ENCODE assay signal across 7 mouse cellular contexts in genomic region chr17:46453970-46454411, GRCm38 (mm10). TPM values are rescaled to one million over a fixed set of nuclear protein-coding genes. Genes with fewer than 3 reads are reported as not detected.
DNase-seq lines count a peak whose midpoint lies in the region; ATAC-seq lines count a peak whose summit lies in the region.

No protein-coding gene starts in this region.

- H3K4me3 ChIP-seq in lung, embryonic 15.5 days, result peak overlapping the region; percentile 37
- H3K4me3 ChIP-seq in forebrain, embryonic 16.5 days (replicated peaks; ENCODE audit: low read length), result peak overlapping the region; percentile 36
- H3K4me3 ChIP-seq in liver, embryonic 11.5 days (ENCODE audit: low read depth, low read length), result 0 out of 2 replicates have a peak overlapping the region, but pooled peaks have one; percentile 22
- H3K4me3 ChIP-seq in stomach, embryonic 15.5 days (replicated peaks), result peak overlapping the region; percentile 41

- no peaks in the 10 kb centered on the region for H3K9me3 ChIP-seq in lung, embryonic 15.5 days
- H3K9me3 ChIP-seq in forebrain, embryonic 16.5 days (ENCODE audit: control insufficient read depth, low read length), result no peaks in the 10 kb centered on the region
- H3K9me3 ChIP-seq in liver, embryonic 11.5 days (ENCODE audit: control insufficient read depth, low read length), result no peaks in the 10 kb centered on the region
- no peaks in the 10 kb centered on the region for H3K9me3 ChIP-seq in stomach, embryonic 15.5 days

- H3K36me3 ChIP-seq in lung, embryonic 15.5 days, result no peaks in the 10 kb centered on the region
- H3K36me3 ChIP-seq in forebrain, embryonic 16.5 days (ENCODE audit: control insufficient read depth, insufficient read depth), result no peaks in the 10 kb centered on the region
- H3K36me3 ChIP-seq in liver, embryonic 11.5 days (ENCODE audit: control insufficient read depth, insufficient read depth, low read length), result no peaks in the 10 kb centered on the region
- H3K36me3 ChIP-seq in stomach, embryonic 15.5 days, result no peaks in the 10 kb centered on the region

- no peak for ATAC-seq in lung, embryonic 15.5 days (ENCODE audit: borderline replicate concordance, extremely low read depth, low FRiP score, low TSS enrichment)
- ATAC-seq in forebrain, embryonic 16.5 days, result peak; percentile 34; the same call in 1 of the 2 replicates
- ATAC-seq in liver, embryonic 11.5 days (replicated peaks; ENCODE audit: low FRiP score), result no peak
- no peak for ATAC-seq in stomach, embryonic 15.5 days (ENCODE audit: insufficient read depth, low FRiP score, low read depth)

- peak overlapping the region; percentile 80 for H3K4me2 ChIP-seq in lung, embryonic 15.5 days
- H3K4me2 ChIP-seq in forebrain, embryonic 16.5 days (ENCODE audit: low read length), result peak overlapping the region; percentile 65
- peak overlapping the region; percentile 70 for H3K4me2 ChIP-seq in liver, embryonic 11.5 days
- H3K4me2 ChIP-seq in stomach, embryonic 15.5 days, result peak overlapping the region; percentile 89

- intact Hi-C loops in gastrocnemius, postnatal 14 days (cut with DNase I; ENCODE audit: low total_unique reads), result no loop called here

- no peak for DNase-seq in lung, postnatal 10 days
- no peak for DNase-seq in liver, embryonic 11.5 days (ENCODE audit: low spot score)
- no peak for DNase-seq in gastrocnemius, postnatal 14 days
- DNase-seq in spleen, postnatal 14 days (ENCODE audit: low spot score in 2 of 2), result no peak

- 3% methylated on average over 26 of the region's 26 CpGs for WGBS in lung, embryonic 15.5 days
- WGBS in forebrain, embryonic 16.5 days, result 1% methylated on average over 26 of the region's 26 CpGs
- WGBS in liver, embryonic 11.5 days, result 5% methylated on average over 26 of the region's 26 CpGs
- 2% methylated on average over 26 of the region's 26 CpGs for WGBS in stomach, embryonic 15.5 days

- peaks cover 21% of the 10 kb centered on the region for H3K4me1 ChIP-seq in lung, embryonic 15.5 days
- H3K4me1 ChIP-seq in forebrain, embryonic 16.5 days (replicated peaks; ENCODE audit: control insufficient read depth, insufficient read depth, low read length), result peaks cover 26% of the 10 kb centered on the region
- peaks cover 13% of the 10 kb centered on the region; the same call in 1 of the 2 replicates for H3K4me1 ChIP-seq in liver, embryonic 11.5 days (replicated peaks; ENCODE audit: control insufficient read depth, insufficient read depth, low read length)
- peaks cover 31% of the 10 kb centered on the region for H3K4me1 ChIP-seq in stomach, embryonic 15.5 days

- 0 out of 2 replicates have a peak overlapping the region, but pooled peaks have one; percentile 9 for H3K9ac ChIP-seq in lung, embryonic 15.5 days
- H3K9ac ChIP-seq in forebrain, embryonic 16.5 days (replicated peaks; ENCODE audit: low read depth, low read length), result peak overlapping the region; percentile 47
- H3K9ac ChIP-seq in liver, embryonic 11.5 days (ENCODE audit: low read depth, low read length), result no peak overlapping the region
- H3K9ac ChIP-seq in stomach, embryonic 15.5 days, result no peak overlapping the region

- H3K27me3 ChIP-seq in lung, embryonic 15.5 days, result peaks cover 62% of the 10 kb centered on the region
- H3K27me3 ChIP-seq in forebrain, embryonic 16.5 days (replicated peaks; ENCODE audit: control insufficient read depth, insufficient read depth, low read length), result 0 out of 2 replicates have a peak, but pooled peaks cover 4% of the 10 kb centered on the region
- H3K27me3 ChIP-seq in liver, embryonic 11.5 days (replicated peaks; ENCODE audit: control insufficient read depth, insufficient read depth, low read length), result peaks cover 72% of the 10 kb centered on the region
- H3K27me3 ChIP-seq in stomach, embryonic 15.5 days (replicated peaks), result peaks cover 56% of the 10 kb centered on the region

- H3K27ac ChIP-seq in lung, embryonic 15.5 days, result no peak overlapping the region
- no peak overlapping the region for H3K27ac ChIP-seq in forebrain, embryonic 16.5 days (ENCODE audit: low read length)
- H3K27ac ChIP-seq in liver, embryonic 11.5 days (ENCODE audit: low read depth, low read length), result no peak overlapping the region
- H3K27ac ChIP-seq in stomach, embryonic 15.5 days, result no peak overlapping the region

RNA-seq across cellular contexts. Expression of gene Slc22a7, which starts 15.7 kb away (rescaled TPM):
- polyA plus RNA-seq in lung, embryonic 15.5 days (2015; fragmentation: Nextera tagmentation; extraction: Ambion mirVana), result 0.29 TPM in 1 of 2 replicates, not detected in the other
- polyA plus RNA-seq in forebrain, embryonic 16.5 days (2015; fragmentation: Nextera tagmentation; extraction: Ambion mirVana), result not detected in 2 replicates
- polyA plus RNA-seq in liver, embryonic 11.5 days (2014; fragmentation: Nextera tagmentation; extraction: Ambion mirVana), result not detected in 2 replicates
- polyA plus RNA-seq in stomach, embryonic 15.5 days (2015; fragmentation: Nextera tagmentation; extraction: Ambion mirVana), result not detected in 2 replicates
- total RNA-seq in gastrocnemius, postnatal 14 days (2021), result not detected

RNA-seq across cellular contexts. Expression of gene Crip3, which starts 25.3 kb away (rescaled TPM):
- polyA plus RNA-seq in lung, embryonic 15.5 days (2015; fragmentation: Nextera tagmentation; extraction: Ambion mirVana), result 1.7 and 7.8 TPM in 2 replicates
- polyA plus RNA-seq in forebrain, embryonic 16.5 days (2015; fragmentation: Nextera tagmentation; extraction: Ambion mirVana), result 2.1 and 2.2 TPM in 2 replicates
- 0.38 and 0.53 TPM in 2 replicates for polyA plus RNA-seq in liver, embryonic 11.5 days (2014; fragmentation: Nextera tagmentation; extraction: Ambion mirVana)
- 1.3 and 1.9 TPM in 2 replicates for polyA plus RNA-seq in stomach, embryonic 15.5 days (2015; fragmentation: Nextera tagmentation; extraction: Ambion mirVana)
- total RNA-seq in gastrocnemius, postnatal 14 days (2021), result 1 to 10 TPM in 1 of 2 experiments, under 1 TPM in 1; 0.78 to 1.7 TPM

RNA-seq across cellular contexts. Expression of gene Ttbk1, which starts 33.5 kb away (rescaled TPM):
- 0.04 and 0.11 TPM in 2 replicates for polyA plus RNA-seq in lung, embryonic 15.5 days (2015; fragmentation: Nextera tagmentation; extraction: Ambion mirVana)
- polyA plus RNA-seq in forebrain, embryonic 16.5 days (2015; fragmentation: Nextera tagmentation; extraction: Ambion mirVana), result 5.1 and 5.6 TPM in 2 replicates
- polyA plus RNA-seq in liver, embryonic 11.5 days (2014; fragmentation: Nextera tagmentation; extraction: Ambion mirVana), result 0.03 and 0.07 TPM in 2 replicates
- polyA plus RNA-seq in stomach, embryonic 15.5 days (2015; fragmentation: Nextera tagmentation; extraction: Ambion mirVana), result 0.27 and 0.31 TPM in 2 replicates
- 1 to 10 TPM; 3.3 to 4.6 TPM for total RNA-seq in gastrocnemius, postnatal 14 days (2021)

RNA-seq across cellular contexts. Expression of gene Dnph1, which starts 42.5 kb away (rescaled TPM):
- polyA plus RNA-seq in lung, embryonic 15.5 days (2015; fragmentation: Nextera tagmentation; extraction: Ambion mirVana), result 43.0 and 51.3 TPM in 2 replicates
- polyA plus RNA-seq in forebrain, embryonic 16.5 days (2015; fragmentation: Nextera tagmentation; extraction: Ambion mirVana), result 26.0 and 26.6 TPM in 2 replicates
- polyA plus RNA-seq in liver, embryonic 11.5 days (2014; fragmentation: Nextera tagmentation; extraction: Ambion mirVana), result 63.6 and 65.0 TPM in 2 replicates
- 47.7 and 49.7 TPM in 2 replicates for polyA plus RNA-seq in stomach, embryonic 15.5 days (2015; fragmentation: Nextera tagmentation; extraction: Ambion mirVana)
- 1 to 10 TPM; 4.8 to 6.3 TPM for total RNA-seq in gastrocnemius, postnatal 14 days (2021)

Comparison
In these comparisons a context has a peak if more than half of its experiments do, and no peak if none do; other contexts are left out.
1. H3K9ac ChIP-seq: peak in lung, embryonic 15.5 days (single experiment) and forebrain, embryonic 16.5 days (single experiment); none in liver, embryonic 11.5 days (single experiment) and stomach, embryonic 15.5 days (single experiment).
2. Peak in every context shown above with its lines, with median percentiles within 50 percentile points of each other: H3K4me2 ChIP-seq and H3K4me3 ChIP-seq.